Comparison of ENCODE assay signal across 22 mouse cellular contexts in the genomic region with DNA sequence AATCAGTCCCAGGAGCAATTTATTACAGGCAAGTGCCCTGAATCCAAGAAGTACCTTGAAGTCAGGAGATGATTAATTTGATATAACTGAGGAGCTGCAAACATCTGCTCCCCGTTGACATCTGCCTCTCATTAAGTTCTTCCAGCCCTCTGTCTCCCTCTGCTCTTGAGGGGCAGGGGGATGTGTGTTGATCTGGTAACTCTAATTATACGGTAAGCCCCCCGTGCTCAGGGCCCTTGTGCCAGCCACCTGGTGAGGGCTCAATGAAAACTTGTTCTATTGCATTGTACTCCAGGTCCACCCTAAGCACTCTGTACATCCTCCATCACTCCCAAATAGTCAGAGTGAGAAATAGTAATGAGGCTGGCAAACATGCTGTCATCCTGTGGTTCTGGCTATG.
DNase-seq lines count a peak whose midpoint lies in the region; ATAC-seq lines count a peak whose summit lies in the region.
"Had no signal": no experiment of that assay in that cellular context is flagged by ENCODE, and none has a peak within 500 bp of the region (broad histone marks: within the 10 kb centered on the region; RNA-seq: fewer than 3 reads in every experiment).

No protein-coding gene starts in this region.

- peak; percentile 64; the same call in 1 of the 2 replicates for ATAC-seq in forebrain, embryonic 12.5 days (ENCODE audit: low FRiP score)
- no peak for ATAC-seq in forebrain, embryonic 15.5 days (replicated peaks)
- ATAC-seq in midbrain, embryonic 13.5 days = peak; percentile 45; the same call in 1 of the 2 replicates
- no peak for ATAC-seq in midbrain, embryonic 15.5 days (replicated peaks)
- ATAC-seq: hindbrain, postnatal 0 days; midbrain, embryonic 16.5 days had no signal

- H3K27me3 ChIP-seq in forebrain, embryonic 12.5 days = no peaks in the 10 kb centered on the region
- no peaks in the 10 kb centered on the region for H3K27me3 ChIP-seq in forebrain, embryonic 15.5 days
- H3K27me3 ChIP-seq in midbrain, embryonic 13.5 days = no peaks in the 10 kb centered on the region
- no peaks in the 10 kb centered on the region for H3K27me3 ChIP-seq in midbrain, embryonic 15.5 days (replicated peaks)
- H3K27me3 ChIP-seq in limb, embryonic 10.5 days (ENCODE audit: low read depth, poor library complexity, severe bottlenecking) = no peaks in the 10 kb centered on the region

- 50% methylated on average over 3 of the region's 3 CpGs for WGBS in forebrain, embryonic 12.5 days
- WGBS in forebrain, embryonic 15.5 days = 26% methylated on average over 3 of the region's 3 CpGs
- WGBS in midbrain, embryonic 13.5 days = 39% methylated on average over 3 of the region's 3 CpGs
- 28% methylated on average over 3 of the region's 3 CpGs for WGBS in midbrain, embryonic 15.5 days
- 21% methylated on average over 3 of the region's 3 CpGs for WGBS in limb, embryonic 10.5 days

- no peaks in the 10 kb centered on the region for H3K36me3 ChIP-seq in forebrain, embryonic 12.5 days (replicated peaks)
- H3K36me3 ChIP-seq in forebrain, embryonic 15.5 days = no peaks in the 10 kb centered on the region
- no peaks in the 10 kb centered on the region for H3K36me3 ChIP-seq in midbrain, embryonic 13.5 days
- no peaks in the 10 kb centered on the region for H3K36me3 ChIP-seq in midbrain, embryonic 15.5 days (replicated peaks)
- no peaks in the 10 kb centered on the region for H3K36me3 ChIP-seq in limb, embryonic 10.5 days

- no peak overlapping the region for H3K4me3 ChIP-seq in forebrain, embryonic 12.5 days (replicated peaks)
- no peak overlapping the region for H3K4me3 ChIP-seq in forebrain, embryonic 15.5 days
- no peak overlapping the region for H3K4me3 ChIP-seq in midbrain, embryonic 13.5 days (replicated peaks)
- no peak overlapping the region for H3K4me3 ChIP-seq in midbrain, embryonic 15.5 days
- no peak overlapping the region for H3K4me3 ChIP-seq in limb, embryonic 10.5 days
- H3K4me3 ChIP-seq: gastrocnemius, adult 2 months; myocyte had no signal

- no peak overlapping the region for H3K9ac ChIP-seq in forebrain, embryonic 12.5 days
- H3K9ac ChIP-seq in forebrain, embryonic 15.5 days (replicated peaks) = no peak overlapping the region
- H3K9ac ChIP-seq in midbrain, embryonic 13.5 days (replicated peaks) = no peak overlapping the region
- H3K9ac ChIP-seq in midbrain, embryonic 15.5 days = no peak overlapping the region

- H3K4me2 ChIP-seq in forebrain, embryonic 12.5 days = no peak overlapping the region
- H3K4me2 ChIP-seq in forebrain, embryonic 15.5 days (replicated peaks) = no peak overlapping the region
- H3K4me2 ChIP-seq in midbrain, embryonic 13.5 days (replicated peaks) = no peak overlapping the region
- H3K4me2 ChIP-seq in midbrain, embryonic 15.5 days = no peak overlapping the region

- H3K4me1 ChIP-seq in forebrain, embryonic 12.5 days = peaks cover 6% of the 10 kb centered on the region; the same call in 1 of the 2 replicates
- H3K4me1 ChIP-seq in forebrain, embryonic 15.5 days = peaks cover 12% of the 10 kb centered on the region
- H3K4me1 ChIP-seq in midbrain, embryonic 13.5 days (replicated peaks) = 0 out of 2 replicates have a peak, but pooled peaks cover 3% of the 10 kb centered on the region
- H3K4me1 ChIP-seq in midbrain, embryonic 15.5 days = no peaks in the 10 kb centered on the region
- peaks cover 13% of the 10 kb centered on the region for H3K4me1 ChIP-seq in limb, embryonic 10.5 days

- no peaks in the 10 kb centered on the region for H3K9me3 ChIP-seq in forebrain, embryonic 12.5 days
- no peaks in the 10 kb centered on the region for H3K9me3 ChIP-seq in forebrain, embryonic 15.5 days
- no peaks in the 10 kb centered on the region for H3K9me3 ChIP-seq in midbrain, embryonic 13.5 days
- no peaks in the 10 kb centered on the region for H3K9me3 ChIP-seq in midbrain, embryonic 15.5 days
- no peaks in the 10 kb centered on the region for H3K9me3 ChIP-seq in limb, embryonic 10.5 days (replicated peaks)

- H3K27ac ChIP-seq in forebrain, embryonic 12.5 days = no peak overlapping the region
- no peak overlapping the region for H3K27ac ChIP-seq in forebrain, embryonic 15.5 days (replicated peaks)
- no peak overlapping the region for H3K27ac ChIP-seq in midbrain, embryonic 13.5 days
- H3K27ac ChIP-seq in midbrain, embryonic 15.5 days = no peak overlapping the region
- no peak overlapping the region; the same call in 1 of the 2 replicates for H3K27ac ChIP-seq in limb, embryonic 10.5 days
- H3K27ac ChIP-seq: gastrocnemius, adult 2 months; hindbrain, postnatal 0 days; kidney, postnatal 0 days; macrophage; stomach, postnatal 0 days had no signal

- DNase-seq in embryo, embryonic 11.5 days (ENCODE audit: low read depth, low spot score) = peak; percentile 8
- DNase-seq in limb, embryonic 10.5 days (ENCODE audit: low spot score) = peak; percentile 45
- no peak for DNase-seq in frontal cortex, adult 2 months (ENCODE audit: extremely low spot score in 1 of 2, low spot score in 1 of 2)
- no peak for DNase-seq in spleen, postnatal 10 days (ENCODE audit: low spot score in 2 of 2)
- DNase-seq: adrenal gland, postnatal 14 days; cerebellum, adult 9-10 months; gastrocnemius, adult 2 months; heart, postnatal 36 days; kidney, adult 11 months; left cerebral cortex, postnatal 4 days; thymus, adult 2 months; thymus, postnatal 4 days had no signal

Comparison
In these comparisons a context has a peak if more than half of its experiments do, and no peak if none do; other contexts are left out.
1. ATAC-seq: peak in forebrain, embryonic 12.5 days (single experiment) and midbrain, embryonic 13.5 days (single experiment); none in forebrain, embryonic 15.5 days (single experiment) and midbrain, embryonic 15.5 days (single experiment).
2. DNase-seq: peak in embryo, embryonic 11.5 days (single experiment) and limb, embryonic 10.5 days (single experiment); none in frontal cortex, adult 2 months (0 of 2) and spleen, postnatal 10 days (0 of 2).